Mouse (Mus musculus) heart, adult 10 weeks (tissue): ENCODE data around the gene Npr1. TPM values are rescaled to one million over a fixed set of nuclear protein-coding genes. Genes with fewer than 3 reads are reported as not detected.

Experiments
- polyA plus RNA-seq: library from polyadenylated mRNA; stranded (reverse); fragments of 350-450 nt; fragmentation: Illumina TruSeq; extraction: RNeasy Lipid Tissue Mini Kit (QIAGEN cat#74804); gene quantifications from one replicate; pipeline ENCODE4 v1.2.3, GENCODE M21; 2014; ENCODE audit warnings: low read depth, low replicate concordance

The Npr1 gene
- polyA plus RNA-seq = 20.8 TPM

GRCm38 (mm10) chr3:90465686-90466310 lies at the start of gene Npr1:
Gene Npr1 (minus strand): TSS chr3:90465866.

GRCm38 (mm10) chr3:90513796-90514590 lies 48.3 kb upstream of the Npr1 start, which contains the start of the genes S100a1 and S100a13:
Gene S100a1 (minus strand): TSS chr3:90514392.
Gene S100a13 (plus strand): TSS chr3:90514435.

GRCm38 (mm10) chr3:90508950-90509746 lies 43.5 kb upstream of the Npr1 start, which contains the start of gene Chtop:
Gene Chtop (minus strand): TSS chr3:90509498.

GRCm38 (mm10) chr3:90490696-90491256 lies 25.1 kb upstream of the Npr1 start, which contains the start of gene Snapin:
Gene Snapin (minus strand): TSS chr3:90491033.

GRCm38 (mm10) chr3:90475831-90476611 lies 10.4 kb upstream of the Npr1 start, which contains the start of gene Ilf2:
Gene Ilf2 (plus strand): TSS chr3:90476126.

GRCm38 (mm10) chr3:90433381-90434020 lies 32.2 kb downstream of the Npr1 start, which contains the start of gene Ints3:
Gene Ints3 (minus strand): TSS chr3:90433622.

Other genes starting within 250 kb of the Npr1 start
- gene Jtb, start 234.3 kb downstream of the Npr1 start, polyA plus RNA-seq = 71.9 TPM
- not detected for gene Creb3l4, start 222.4 kb downstream of the Npr1 start, polyA plus RNA-seq
- gene Slc39a1, start 217.7 kb downstream of the Npr1 start, polyA plus RNA-seq = 60.2 TPM
- 19.2 TPM for gene Crtc2, start 211.7 kb downstream of the Npr1 start, polyA plus RNA-seq
- 33.2 TPM for gene Dennd4b, start 200.7 kb downstream of the Npr1 start, polyA plus RNA-seq
- gene Gatad2b, start 172.7 kb downstream of the Npr1 start, polyA plus RNA-seq = 14.3 TPM
- 1.0 TPM for gene Slc27a3, start 75.9 kb downstream of the Npr1 start, polyA plus RNA-seq
- gene Ints3, start 32.2 kb downstream of the Npr1 start, polyA plus RNA-seq = 23.4 TPM
- 34.3 TPM for gene Ilf2, start 10.3 kb upstream of the Npr1 start, polyA plus RNA-seq
- 79.2 TPM for gene Snapin, start 25.2 kb upstream of the Npr1 start, polyA plus RNA-seq
- 80.9 TPM for gene Chtop, start 43.6 kb upstream of the Npr1 start, polyA plus RNA-seq
- 1,552 TPM for gene S100a1, start 48.5 kb upstream of the Npr1 start, polyA plus RNA-seq
- gene S100a13, start 48.6 kb upstream of the Npr1 start, polyA plus RNA-seq = 64.2 TPM
- gene S100a14, start 61.0 kb upstream of the Npr1 start, polyA plus RNA-seq = not detected
- 78.9 TPM for gene S100a16, start 71.4 kb upstream of the Npr1 start, polyA plus RNA-seq
- not detected for gene S100a3, start 94.7 kb upstream of the Npr1 start, polyA plus RNA-seq
- gene S100a2, start 124.4 kb upstream of the Npr1 start, polyA plus RNA-seq = not detected
- not detected for gene Gm42674, start 136.0 kb upstream of the Npr1 start, polyA plus RNA-seq
- 31.3 TPM for gene S100a4, start 137.9 kb upstream of the Npr1 start, polyA plus RNA-seq
- gene S100a5, start 142.7 kb upstream of the Npr1 start, polyA plus RNA-seq = not detected
- 111 TPM for gene S100a6, start 147.0 kb upstream of the Npr1 start, polyA plus RNA-seq
- gene S100a7a, start 188.2 kb upstream of the Npr1 start, polyA plus RNA-seq = 0.97 TPM
- not detected for gene S100a8, start 203.1 kb upstream of the Npr1 start, polyA plus RNA-seq
- gene S100a9, start 229.9 kb upstream of the Npr1 start, polyA plus RNA-seq = 2.0 TPM